Mouse (Mus musculus): Measurements from ENCODE around the gene Runx3. TPM values are rescaled to one million over a fixed set of nuclear protein-coding genes. Genes with fewer than 3 reads are reported as not detected.

Runx3 gene
- total and polyA plus RNA-seq, 2 experiments, result under 0.01 to 0.18 TPM

GRCm38 (mm10) chr4:135077196-135077595 lies 43.3 kb upstream of the Runx3 start:
- no peaks in the 10 kb centered on the region for H3K27me3 ChIP-seq (ENCODE audit: control insufficient read depth, insufficient read depth, low read length)
- no peak for TF ChIP-seq CTCF (IDR thresholded peaks at IDR 0.05; ENCODE audit: low read depth, low read length)
- TF ChIP-seq POLR2A (IDR thresholded peaks at IDR 0.05; ENCODE audit: extremely low read depth, insufficient read depth, low read length), result no peak
- 82% methylated on average over 9 of the region's 9 CpGs for WGBS
- no peak overlapping the region for H3K4me3 ChIP-seq (ENCODE audit: insufficient read depth, low read depth, low read length)
- no peak overlapping the region for H3K9ac ChIP-seq (ENCODE audit: low read depth, low read length)
- H3K4me1 ChIP-seq (ENCODE audit: control insufficient read depth, insufficient read depth, low read length), result no peaks in the 10 kb centered on the region
- H3K36me3 ChIP-seq (ENCODE audit: control insufficient read depth, insufficient read depth, low read length), result no peaks in the 10 kb centered on the region
- no peaks in the 10 kb centered on the region for H3K79me2 ChIP-seq (ENCODE audit: control insufficient read depth, insufficient read depth, low read length)
- no peak overlapping the region for H3K27ac ChIP-seq (replicated peaks; ENCODE audit: insufficient read depth, low read depth, low read length)
- DNase-seq (ENCODE audit: extremely low read depth, low read depth, low spot score), result no peak

GRCm38 (mm10) chr4:135079859-135080640 lies 40.4 kb upstream of the Runx3 start:
- no peak for DNase-seq (ENCODE audit: extremely low read depth, low read depth, low spot score)
- no peak for TF ChIP-seq POLR2A (IDR thresholded peaks at IDR 0.05; ENCODE audit: extremely low read depth, insufficient read depth, low read length)
- TF ChIP-seq CTCF (IDR thresholded peaks at IDR 0.05; ENCODE audit: low read depth, low read length), result no peak
- H3K36me3 ChIP-seq (ENCODE audit: control insufficient read depth, insufficient read depth, low read length), result no peaks in the 10 kb centered on the region
- no peak overlapping the region for H3K4me3 ChIP-seq (ENCODE audit: insufficient read depth, low read depth, low read length)
- H3K4me1 ChIP-seq (ENCODE audit: control insufficient read depth, insufficient read depth, low read length), result no peaks in the 10 kb centered on the region
- 79% methylated on average over 23 of the region's 23 CpGs for WGBS
- no peaks in the 10 kb centered on the region for H3K79me2 ChIP-seq (ENCODE audit: control insufficient read depth, insufficient read depth, low read length)
- no peaks in the 10 kb centered on the region for H3K27me3 ChIP-seq (ENCODE audit: control insufficient read depth, insufficient read depth, low read length)
- H3K9ac ChIP-seq (ENCODE audit: low read depth, low read length), result no peak overlapping the region
- H3K27ac ChIP-seq (replicated peaks; ENCODE audit: insufficient read depth, low read depth, low read length), result no peak overlapping the region

DNA sequence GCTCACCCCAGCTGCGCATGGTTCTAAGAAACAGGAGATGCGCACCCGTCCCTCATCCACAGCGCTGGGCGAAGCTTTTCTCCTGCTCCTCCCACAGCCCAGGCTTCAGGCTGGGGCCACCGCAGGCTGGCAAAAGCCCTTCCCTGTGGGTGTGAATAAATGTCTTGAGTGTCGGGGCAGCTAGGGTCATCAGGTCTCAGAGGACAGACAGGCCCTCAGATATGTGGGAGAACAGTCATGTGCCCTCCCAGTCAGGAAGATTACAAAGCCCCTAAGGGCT lies 39.9 kb upstream of the Runx3 start:
- H3K27me3 ChIP-seq (ENCODE audit: control insufficient read depth, insufficient read depth, low read length), result no peaks in the 10 kb centered on the region
- WGBS, result 73% methylated on average over 7 of the region's 7 CpGs
- H3K4me1 ChIP-seq (ENCODE audit: control insufficient read depth, insufficient read depth, low read length), result no peaks in the 10 kb centered on the region
- DNase-seq (ENCODE audit: extremely low read depth, low read depth, low spot score), result no peak
- no peak overlapping the region for H3K4me3 ChIP-seq (ENCODE audit: insufficient read depth, low read depth, low read length)
- H3K79me2 ChIP-seq (ENCODE audit: control insufficient read depth, insufficient read depth, low read length), result no peaks in the 10 kb centered on the region
- TF ChIP-seq CTCF (IDR thresholded peaks at IDR 0.05; ENCODE audit: low read depth, low read length) (no peak), POLR2A (IDR thresholded peaks at IDR 0.05; ENCODE audit: extremely low read depth, insufficient read depth, low read length) (no peak)
- H3K27ac ChIP-seq (replicated peaks; ENCODE audit: insufficient read depth, low read depth, low read length), result no peak overlapping the region
- no peaks in the 10 kb centered on the region for H3K36me3 ChIP-seq (ENCODE audit: control insufficient read depth, insufficient read depth, low read length)
- H3K9ac ChIP-seq (ENCODE audit: low read depth, low read length), result no peak overlapping the region

GRCm38 (mm10) chr4:135083089-135083488 lies 37.4 kb upstream of the Runx3 start:
- Histone ChIP-seq H3K9ac (ENCODE audit: low read depth, low read length) (no peak overlapping the region), H3K79me2 (ENCODE audit: control insufficient read depth, insufficient read depth, low read length) (no peaks in the 10 kb centered on the region), H3K4me3 (ENCODE audit: insufficient read depth, low read depth, low read length) (no peak overlapping the region), H3K27me3 (ENCODE audit: control insufficient read depth, insufficient read depth, low read length) (no peaks in the 10 kb centered on the region), H3K36me3 (ENCODE audit: control insufficient read depth, insufficient read depth, low read length) (no peaks in the 10 kb centered on the region), H3K4me1 (ENCODE audit: control insufficient read depth, insufficient read depth, low read length) (no peaks in the 10 kb centered on the region), H3K27ac (replicated peaks; ENCODE audit: insufficient read depth, low read depth, low read length) (no peak overlapping the region)
- no peak for DNase-seq (ENCODE audit: extremely low read depth, low read depth, low spot score)
- no peak for TF ChIP-seq POLR2A (IDR thresholded peaks at IDR 0.05; ENCODE audit: extremely low read depth, insufficient read depth, low read length)
- no peak for TF ChIP-seq CTCF (IDR thresholded peaks at IDR 0.05; ENCODE audit: low read depth, low read length)
- WGBS, result 75% methylated on average over 6 of the region's 6 CpGs

DNA sequence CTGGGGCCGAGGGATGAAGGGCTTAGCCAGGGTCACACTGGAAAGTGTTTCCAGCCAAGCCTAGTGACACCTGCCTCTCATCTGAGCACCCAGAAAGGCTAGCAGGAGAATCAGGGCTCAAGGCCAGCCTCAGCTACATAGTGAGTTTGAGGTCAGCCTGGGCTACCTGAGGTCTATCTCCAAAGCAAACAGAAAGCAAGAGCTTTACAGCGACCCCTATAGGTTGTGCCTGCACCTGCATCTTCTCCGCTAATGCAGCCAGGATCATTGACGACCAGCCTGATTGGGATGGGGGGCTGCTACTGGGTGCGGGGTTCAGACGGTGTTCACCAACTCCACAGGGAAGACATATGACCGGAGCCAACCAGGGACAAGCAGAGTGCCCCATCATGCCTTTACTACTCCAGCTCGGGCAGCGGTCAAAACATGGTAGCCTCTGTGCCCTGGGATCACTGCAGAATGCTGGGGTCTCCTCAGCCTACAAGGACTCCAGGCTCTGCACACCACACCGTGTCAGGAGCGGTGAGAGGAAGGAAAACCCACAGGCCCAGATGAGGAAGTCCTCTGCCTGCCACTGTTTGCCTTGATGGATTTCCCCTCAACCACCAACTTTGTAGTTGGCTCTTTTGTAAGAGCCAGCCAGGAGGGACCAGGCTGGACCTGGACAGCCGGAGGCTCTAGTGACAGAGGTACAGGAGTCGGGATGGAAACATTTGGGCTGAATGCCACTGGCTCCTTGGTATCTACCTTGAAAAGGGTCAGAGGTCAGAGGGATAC lies 35.2 kb upstream of the Runx3 start:
- no peaks in the 10 kb centered on the region for H3K79me2 ChIP-seq (ENCODE audit: control insufficient read depth, insufficient read depth, low read length)
- no peak overlapping the region for H3K4me3 ChIP-seq (ENCODE audit: insufficient read depth, low read depth, low read length)
- no peaks in the 10 kb centered on the region for H3K27me3 ChIP-seq (ENCODE audit: control insufficient read depth, insufficient read depth, low read length)
- WGBS, result 71% methylated on average over 13 of the region's 13 CpGs
- TF ChIP-seq CTCF (IDR thresholded peaks at IDR 0.05; ENCODE audit: low read depth, low read length) (no peak), POLR2A (IDR thresholded peaks at IDR 0.05; ENCODE audit: extremely low read depth, insufficient read depth, low read length) (no peak)
- H3K9ac ChIP-seq (ENCODE audit: low read depth, low read length), result no peak overlapping the region
- DNase-seq (ENCODE audit: extremely low read depth, low read depth, low spot score), result no peak
- H3K27ac ChIP-seq (replicated peaks; ENCODE audit: insufficient read depth, low read depth, low read length), result no peak overlapping the region
- H3K36me3 ChIP-seq (ENCODE audit: control insufficient read depth, insufficient read depth, low read length), result no peaks in the 10 kb centered on the region
- H3K4me1 ChIP-seq (ENCODE audit: control insufficient read depth, insufficient read depth, low read length), result no peaks in the 10 kb centered on the region

DNA sequence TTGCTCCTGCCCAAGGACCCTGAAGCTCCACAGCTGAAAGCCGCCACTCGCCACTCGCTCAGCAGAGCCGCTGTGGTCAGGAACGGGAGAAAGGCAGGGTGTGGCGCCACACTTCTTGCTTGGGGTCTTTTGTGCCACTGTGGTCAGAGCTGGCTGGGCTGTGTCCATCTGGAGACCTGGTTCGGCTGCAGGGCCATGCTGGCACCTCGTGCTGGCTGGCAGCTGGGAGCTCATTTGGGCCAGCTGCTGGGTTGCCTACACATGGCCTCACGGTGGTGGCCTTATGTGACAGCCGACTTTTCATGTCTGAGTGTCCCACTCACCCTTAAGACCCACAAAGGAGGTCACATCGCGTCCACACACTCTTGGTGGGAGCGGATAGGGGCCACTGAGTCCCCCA lies 29.8 kb upstream of the Runx3 start:
- H3K36me3 ChIP-seq (ENCODE audit: control insufficient read depth, insufficient read depth, low read length), result no peaks in the 10 kb centered on the region
- no peak for DNase-seq (ENCODE audit: extremely low read depth, low read depth, low spot score)
- TF ChIP-seq CTCF (IDR thresholded peaks at IDR 0.05; ENCODE audit: low read depth, low read length) (no peak), POLR2A (IDR thresholded peaks at IDR 0.05; ENCODE audit: extremely low read depth, insufficient read depth, low read length) (no peak)
- no peak overlapping the region for H3K27ac ChIP-seq (replicated peaks; ENCODE audit: insufficient read depth, low read depth, low read length)
- no peak overlapping the region for H3K4me3 ChIP-seq (ENCODE audit: insufficient read depth, low read depth, low read length)
- H3K27me3 ChIP-seq (ENCODE audit: control insufficient read depth, insufficient read depth, low read length), result peaks cover 3% of the 10 kb centered on the region; the same call in 1 of the 2 replicates
- no peaks in the 10 kb centered on the region for H3K4me1 ChIP-seq (ENCODE audit: control insufficient read depth, insufficient read depth, low read length)
- H3K79me2 ChIP-seq (ENCODE audit: control insufficient read depth, insufficient read depth, low read length), result no peaks in the 10 kb centered on the region
- H3K9ac ChIP-seq (ENCODE audit: low read depth, low read length), result no peak overlapping the region
- WGBS, result 76% methylated on average over 13 of the region's 13 CpGs

Measured in liver, adult 2 months (tissue).